Comparison of ENCODE assay signal across 15 mouse cellular contexts in the genomic region with DNA sequence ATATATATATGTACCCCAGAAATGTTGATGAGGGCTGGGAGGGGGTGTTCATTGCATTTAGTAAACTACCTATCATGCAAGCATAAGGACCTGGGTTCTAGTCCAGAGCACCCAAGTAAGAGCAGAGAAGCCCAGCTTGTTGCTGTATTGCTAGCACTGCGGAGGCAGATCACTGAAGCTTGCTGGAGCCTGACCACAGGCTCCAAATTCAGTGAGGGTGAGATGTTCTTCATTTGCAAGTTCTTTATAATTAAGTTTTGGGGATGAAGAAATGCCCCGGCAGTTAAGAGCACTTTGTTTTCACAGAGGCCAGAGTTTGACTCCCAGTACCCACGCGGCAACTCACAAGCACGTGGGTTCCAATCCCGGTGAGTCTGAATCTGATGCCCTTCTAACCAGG.
"Had no signal": no experiment of that assay in that cellular context is flagged by ENCODE, and none has a peak within 500 bp of the region (broad histone marks: within the 10 kb centered on the region; RNA-seq: fewer than 3 reads in every experiment).

No protein-coding gene starts in this region.

- H3K36me3 ChIP-seq: neural tube, embryonic 12.5 days; neural tube, embryonic 13.5 days; neural tube, embryonic 15.5 days; stomach, embryonic 15.5 days had no signal

- H3K27me3 ChIP-seq: neural tube, embryonic 12.5 days; neural tube, embryonic 13.5 days; neural tube, embryonic 15.5 days; stomach, embryonic 15.5 days had no signal

- DNase-seq: retina, postnatal 1 day; right cerebral cortex, adult 18-20 months; right cerebral cortex, postnatal 14 days; right cerebral cortex, postnatal 25 days; right cerebral cortex, postnatal 4 days; thymus, adult 18-20 months; thymus, adult 2 months; thymus, postnatal 14 days; thymus, postnatal 25 days; thymus, postnatal 36 days had no signal

- H3K4me3 ChIP-seq: neural tube, embryonic 12.5 days; neural tube, embryonic 13.5 days; neural tube, embryonic 15.5 days; stomach, embryonic 15.5 days had no signal

- H3K27ac ChIP-seq: neural tube, embryonic 12.5 days; neural tube, embryonic 13.5 days; neural tube, embryonic 15.5 days; stomach, embryonic 15.5 days; stomach, postnatal 0 days had no signal

- H3K4me1 ChIP-seq: neural tube, embryonic 12.5 days; neural tube, embryonic 13.5 days; stomach, embryonic 15.5 days had no signal
